Mouse (Mus musculus) layer of hippocampus, adult 2 months (tissue): ENCODE measurements around the gene Tex47. TPM values are rescaled to one million over a fixed set of nuclear protein-coding genes. Genes with fewer than 3 reads are reported as not detected.
A peak's percentile ranks its signal among the peaks of the same experiment; 100 is the strongest.

Source experiments
- DNase-seq, 2 experiments: peaks; one replicate each; pipeline ENCODE4 v3.0.0; 2022; ENCODE audit warnings: low spot score in 2 of 2
- H3K27ac ChIP-seq: fragments of 200-600 bp; 2 replicates; pipeline ENCODE4 v1.8.1; 2022
- H3K4me3 ChIP-seq: fragments of 200-600 bp; 2 replicates; pipeline ENCODE4 v1.8.1; 2022; ENCODE audit warnings: mild to moderate bottlenecking
- CTCF ChIP-seq: fragments of 200-600 bp; conservative IDR thresholded peaks from 2 replicates; pipeline ENCODE4 v1.8.1; 2022; ENCODE audit warnings: antibody characterized with exemption, mild to moderate bottlenecking, moderate library complexity
- long read RNA-seq, 2 experiments: library from polyadenylated mRNA; stranded (forward); transcript quantifications; one replicate each; pipeline ENCODE4 v2.0.0; 2021; ENCODE audit warnings: borderline mapping rate in 2 of 2
- total RNA-seq, 2 experiments: library from RNA; stranded (reverse); gene quantifications; 2 replicates each; pipeline ENCODE4 v1.2.3; 2021

Gene Tex47
- not detected for total RNA-seq
- long read RNA-seq, experiment 1: 0 reads
- long read RNA-seq, experiment 2: 0 reads

- no peak within 1 kb of the TSS for H3K4me3 ChIP-seq
- no peak for TF ChIP-seq CTCF
- no peak for DNase-seq
- H3K27ac ChIP-seq: no peak within 1 kb of the TSS
These were observed at the start of gene Tex47 for GRCm38 (mm10) chr5:7303819-7304218. Tex47 (plus strand) TSS chr5:7304119.

DNA sequence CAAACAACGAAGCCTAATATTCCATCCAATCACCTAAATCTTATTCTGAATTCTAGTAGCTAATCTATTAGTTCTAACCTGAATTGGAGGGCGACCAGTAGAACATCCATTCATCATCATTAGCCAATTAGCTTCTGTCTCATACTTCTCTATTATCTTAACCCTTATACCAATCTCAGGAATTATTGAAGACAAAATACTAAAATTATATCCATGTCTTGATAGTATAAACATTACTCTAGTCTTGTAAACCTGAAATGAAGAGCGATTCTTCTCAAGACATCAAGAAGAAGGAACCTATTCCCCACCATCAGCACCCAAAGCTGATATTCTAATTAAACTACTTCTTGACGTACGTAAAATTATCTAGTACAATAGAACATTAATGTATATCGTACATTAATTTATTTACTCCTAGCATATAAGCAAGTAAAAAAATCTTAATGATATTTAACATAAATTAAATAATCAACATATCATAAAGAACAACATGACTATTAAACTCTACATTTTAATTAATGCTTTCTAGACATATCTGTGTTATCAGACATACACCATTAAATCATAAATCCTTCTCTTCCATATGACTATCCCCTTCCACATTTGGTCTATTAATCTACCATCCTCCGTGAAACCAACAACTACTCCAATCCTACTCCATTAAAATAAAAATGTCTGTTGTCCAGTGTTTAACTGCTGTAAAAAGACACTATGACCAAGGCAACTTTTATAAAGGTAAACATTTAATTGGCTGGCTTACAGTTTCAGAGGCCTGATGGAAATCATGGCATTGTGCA lies 27.1 kb upstream of the Tex47 start:
- no peak for DNase-seq
- Histone ChIP-seq H3K4me3 (no peak overlapping the region), H3K27ac (no peak overlapping the region)
- TF ChIP-seq CTCF: no peak

- TF ChIP-seq CTCF: no peak
- no peak overlapping the region for H3K27ac ChIP-seq
- no peak overlapping the region for H3K4me3 ChIP-seq
- DNase-seq: no peak
These were observed 19.6 kb upstream of the Tex47 start for GRCm38 (mm10) chr5:7284336-7284735.

DNA sequence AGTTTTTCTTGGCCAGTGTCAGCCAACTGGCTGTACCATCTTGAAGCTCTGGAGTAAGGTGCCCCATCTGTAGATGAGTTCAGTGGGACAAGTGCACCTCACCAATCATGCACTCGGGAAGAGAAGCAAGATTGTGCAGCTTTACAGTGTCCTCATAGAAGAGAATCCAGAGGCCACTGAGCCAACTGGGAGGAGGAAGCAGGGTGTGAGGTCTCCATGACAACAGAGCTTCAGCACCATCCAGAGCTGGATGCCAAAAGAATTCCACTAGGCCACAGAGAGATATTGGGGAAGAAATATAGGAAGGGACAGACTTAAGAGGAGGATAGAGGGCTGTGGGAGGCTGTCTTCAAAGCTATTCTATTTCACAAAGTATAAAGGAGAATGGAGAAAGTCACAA lies 950 bp upstream of the Tex47 start:
- DNase-seq: no peak
- no peak overlapping the region for H3K4me3 ChIP-seq
- TF ChIP-seq CTCF: no peak
- H3K27ac ChIP-seq: no peak overlapping the region

DNA sequence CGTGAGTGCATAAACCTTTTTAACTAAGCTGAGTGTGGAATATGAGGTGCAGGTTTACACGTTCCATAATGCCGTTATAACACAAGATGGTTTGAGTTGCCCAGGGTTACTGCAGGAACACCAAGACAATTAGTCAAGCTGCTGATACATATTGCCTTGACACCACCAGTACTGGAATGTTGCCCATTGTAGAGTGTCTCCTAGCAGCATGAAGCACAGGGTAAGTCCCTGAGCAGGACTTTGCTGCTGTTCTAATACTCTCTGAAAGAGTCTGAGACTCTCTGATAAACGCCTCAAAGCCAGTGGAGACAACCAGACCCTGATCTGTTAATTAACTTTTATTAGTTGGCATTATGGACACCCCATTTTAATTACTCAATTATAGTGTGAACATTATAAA lies 21.7 kb downstream of the Tex47 start:
- no peak overlapping the region for H3K27ac ChIP-seq
- no peak overlapping the region for H3K4me3 ChIP-seq
- TF ChIP-seq CTCF: no peak
- DNase-seq: no peak

GRCm38 (mm10) chr5:7344145-7345010 lies 40.5 kb downstream of the Tex47 start, which contains the start of gene Zfp804b:
Zfp804b (minus strand) TSS chr5:7344756.
- Histone ChIP-seq H3K4me3 (peak within 1 kb of the TSS; percentile 67), H3K27ac (peak within 1 kb of the TSS; percentile 40; the same call in 1 of the 2 replicates)
- peak; percentile 34; the same call in 1 of the 2 replicates for TF ChIP-seq CTCF
- DNase-seq: peak in 1 of 2 experiments; percentile 4

GRCm38 (mm10) chr5:7345011-7345389 lies 41.1 kb downstream of the Tex47 start:
- peak overlapping the region; percentile 40; the same call in 1 of the 2 replicates for H3K27ac ChIP-seq
- TF ChIP-seq CTCF: no peak
- DNase-seq: no peak
- peak overlapping the region; percentile 67 for H3K4me3 ChIP-seq

Other genes starting within 250 kb of the Tex47 start
- gene Zfp804b, start 40.6 kb downstream of the Tex47 start, total RNA-seq: 1 to 10 TPM; 1.0 to 1.6 TPM